Mouse (Mus musculus): ENCODE measurements around the gene Baiap2. TPM values are rescaled to one million over a fixed set of nuclear protein-coding genes. Genes with fewer than 3 reads are reported as not detected.

Baiap2 gene
- total and polyA plus RNA-seq, 3 experiments = 3.4 to 6.7 (median 6.1) TPM

GRCm38 (mm10) chr11:120019542-120020440, 77.2 kb downstream of the Baiap2 start:
- Histone ChIP-seq H3K4me2 (ENCODE audit: insufficient read depth, low read depth, poor library complexity, severe bottlenecking) (0 out of 2 replicates have a peak overlapping the region, but pooled peaks have one; percentile 2), H3K79me2 (replicated peaks; ENCODE audit: control insufficient read depth, extremely low read depth, insufficient read depth, poor library complexity, severe bottlenecking) (no peaks in the 10 kb centered on the region), H3K4me3 (replicated peaks in 1 of 3; ENCODE audit: low read depth in 2 of 3, low read length in 2 of 3, poor library complexity in 1 of 3) (no peak overlapping the region), H3K27ac (ENCODE audit: insufficient read depth, low read depth) (no peak overlapping the region), H3K36me3 (replicated peaks in 1 of 2; ENCODE audit: control insufficient read depth in 1 of 2, insufficient read depth in 1 of 2, low read length in 1 of 2) (no peaks in the 10 kb centered on the region), H3K9me3 (replicated peaks; ENCODE audit: low read length) (no peaks in the 10 kb centered on the region), H3K4me1 (ENCODE audit: control insufficient read depth in 1 of 2, insufficient read depth in 2 of 2) (peaks cover 17 to 37% of the 10 kb centered on the region in 2 experiments), H3K9ac (ENCODE audit: insufficient read depth, low read depth) (no peak overlapping the region), H3K27me3 (replicated peaks) (peaks cover 62% of the 10 kb centered on the region)
- in situ Hi-C loops (cut with MboI; ENCODE audit: low pct_ligation_motif_present, low pct_unique_long_range_greater_than_20kb, low sequenced_read_pairs) (no loop called here), dilution Hi-C loops (cut with MboI; ENCODE audit: extremely low pct_ligation_motif_present, extremely low pct_unique_long_range_greater_than_20kb, low sequenced_read_pairs) (no loop called here)
- DNase-seq (ENCODE audit: extremely low read depth) = peak; percentile 65
- TF ChIP-seq JUN (IDR thresholded peaks at IDR 0.05; ENCODE audit: insufficient read depth, low read depth, low read length) = no peak
- peak; percentile 78 for TF ChIP-seq TCF12 (IDR thresholded peaks at IDR 0.05; ENCODE audit: low read depth, low read length)
- TF ChIP-seq IRF4 (IDR thresholded peaks at IDR 0.05; ENCODE audit: low read depth, low read length) = peak; percentile 45; the same call in 1 of the 2 replicates
- peak; percentile 75; the same call in 1 of the 2 replicates for TF ChIP-seq UBTF (IDR thresholded peaks at IDR 0.05; ENCODE audit: low read depth, low read length)
- peak; percentile 46; the same call in 1 of the 2 replicates for TF ChIP-seq EP300 (IDR thresholded peaks at IDR 0.05; ENCODE audit: low read length)
- 0 out of 2 replicates have a peak, but pooled peaks have one; percentile 59 for TF ChIP-seq TBP (conservative IDR thresholded peaks at IDR 0.05; ENCODE audit: low read depth, low read length)

GRCm38 (mm10) chr11:120021367-120021766, 78.8 kb downstream of the Baiap2 start:
- DNase-seq (ENCODE audit: extremely low read depth) = no peak
- H3K36me3 ChIP-seq (replicated peaks in 1 of 2; ENCODE audit: control insufficient read depth in 1 of 2, insufficient read depth in 1 of 2, low read length in 1 of 2) = no peaks in the 10 kb centered on the region
- no peaks in the 10 kb centered on the region for H3K9me3 ChIP-seq (replicated peaks; ENCODE audit: low read length)
- H3K4me1 ChIP-seq (ENCODE audit: control insufficient read depth in 1 of 2, insufficient read depth in 2 of 2) = peaks cover 17 to 37% of the 10 kb centered on the region in 2 experiments
- H3K9ac ChIP-seq (ENCODE audit: insufficient read depth, low read depth) = no peak overlapping the region
- no peak overlapping the region for H3K27ac ChIP-seq (ENCODE audit: insufficient read depth, low read depth)
- dilution Hi-C loops (cut with MboI; ENCODE audit: extremely low pct_ligation_motif_present, extremely low pct_unique_long_range_greater_than_20kb, low sequenced_read_pairs) = no loop called here
- H3K4me2 ChIP-seq (ENCODE audit: insufficient read depth, low read depth, poor library complexity, severe bottlenecking) = no peak overlapping the region
- in situ Hi-C loops (cut with MboI; ENCODE audit: low pct_ligation_motif_present, low pct_unique_long_range_greater_than_20kb, low sequenced_read_pairs) = no loop called here
- H3K27me3 ChIP-seq (replicated peaks) = peaks cover 58% of the 10 kb centered on the region
- H3K79me2 ChIP-seq (replicated peaks; ENCODE audit: control insufficient read depth, extremely low read depth, insufficient read depth, poor library complexity, severe bottlenecking) = no peaks in the 10 kb centered on the region
- TF ChIP-seq ELF1 (IDR thresholded peaks at IDR 0.05; ENCODE audit: low read depth, low read length) (no peak), USF2 (conservative IDR thresholded peaks at IDR 0.05; ENCODE audit: low read depth, low read length) (no peak), NRF1 (IDR thresholded peaks at IDR 0.05; ENCODE audit: low read depth, low read length) (no peak), RCOR1 (conservative IDR thresholded peaks at IDR 0.05; ENCODE audit: low read depth, low read length) (no peak), EP300 (IDR thresholded peaks at IDR 0.05; ENCODE audit: low read length) (no peak)
- H3K4me3 ChIP-seq (replicated peaks in 1 of 3; ENCODE audit: low read depth in 2 of 3, low read length in 2 of 3, poor library complexity in 1 of 3) = no peak overlapping the region

- in situ Hi-C loops (cut with MboI; ENCODE audit: low pct_ligation_motif_present, low pct_unique_long_range_greater_than_20kb, low sequenced_read_pairs) (no loop called here), dilution Hi-C loops (cut with MboI; ENCODE audit: extremely low pct_ligation_motif_present, extremely low pct_unique_long_range_greater_than_20kb, low sequenced_read_pairs) (no loop called here)
- no peak overlapping the region for H3K9ac ChIP-seq (ENCODE audit: insufficient read depth, low read depth)
These were observed 79.7 kb downstream of the Baiap2 start for GRCm38 (mm10) chr11:120022216-120022615.

More at GRCm38 (mm10) chr11:120022216-120022615, 79.7 kb downstream of the Baiap2 start:
- no peak overlapping the region for H3K27ac ChIP-seq (ENCODE audit: insufficient read depth, low read depth)
- TF ChIP-seq JUND (conservative IDR thresholded peaks at IDR 0.05; ENCODE audit: low read depth, low read length) (no peak), MAZ (IDR thresholded peaks at IDR 0.05; ENCODE audit: low read depth, low read length) (no peak), MXI1 (IDR thresholded peaks at IDR 0.05; ENCODE audit: low read depth, low read length) (no peak), ZC3H11A (IDR thresholded peaks at IDR 0.05; ENCODE audit: low read depth, low read length) (no peak), PAX5 (IDR thresholded peaks at IDR 0.05; ENCODE audit: low read length) (no peak), USF2 (conservative IDR thresholded peaks at IDR 0.05; ENCODE audit: low read depth, low read length) (no peak), ZNF384 (IDR thresholded peaks at IDR 0.05; ENCODE audit: low read depth, low read length) (no peak), POLR2A (IDR thresholded peaks at IDR 0.05; ENCODE audit: low read depth, low read length) (no peak), UBTF (IDR thresholded peaks at IDR 0.05; ENCODE audit: low read depth, low read length) (no peak), JUN (IDR thresholded peaks at IDR 0.05; ENCODE audit: insufficient read depth, low read depth, low read length) (no peak), CHD2 (IDR thresholded peaks at IDR 0.05; ENCODE audit: low read length) (no peak), MYC (IDR thresholded peaks at IDR 0.05; ENCODE audit: low read depth, low read length) (no peak), ELF1 (IDR thresholded peaks at IDR 0.05; ENCODE audit: low read depth, low read length) (no peak)
- H3K4me2 ChIP-seq (ENCODE audit: insufficient read depth, low read depth, poor library complexity, severe bottlenecking) = no peak overlapping the region
- H3K4me3 ChIP-seq (replicated peaks in 1 of 3; ENCODE audit: low read depth in 2 of 3, low read length in 2 of 3, poor library complexity in 1 of 3) = no peak overlapping the region
- peaks cover 49% of the 10 kb centered on the region for H3K27me3 ChIP-seq (replicated peaks)
- no peaks in the 10 kb centered on the region for H3K79me2 ChIP-seq (replicated peaks; ENCODE audit: control insufficient read depth, extremely low read depth, insufficient read depth, poor library complexity, severe bottlenecking)
- peaks cover 17 to 37% of the 10 kb centered on the region in 2 experiments for H3K4me1 ChIP-seq (ENCODE audit: control insufficient read depth in 1 of 2, insufficient read depth in 2 of 2)
- no peak for DNase-seq (ENCODE audit: extremely low read depth)
- H3K36me3 ChIP-seq (replicated peaks in 1 of 2; ENCODE audit: control insufficient read depth in 1 of 2, insufficient read depth in 1 of 2, low read length in 1 of 2) = no peaks in the 10 kb centered on the region
- H3K9me3 ChIP-seq (replicated peaks; ENCODE audit: low read length) = no peaks in the 10 kb centered on the region

Measured in CH12.LX (cell line).